In genomic region chr11:115187693-115188092, GRCm38 (mm10) we compare ENCODE assay signal across 8 mouse cellular contexts. TPM values are rescaled to one million over a fixed set of nuclear protein-coding genes. Genes with fewer than 3 reads are reported as not detected.
A peak's percentile ranks its signal among the peaks of the same experiment; 100 is the strongest.
DNase-seq lines count a peak whose midpoint lies in the region; ATAC-seq and TF ChIP-seq lines count a peak whose summit lies in the region.

Nat9 (minus strand) TSS chr11:115187859.

- intact Hi-C loops in gastrocnemius, adult 2 months (cut with DNase I), result no loop called here

- DNase-seq in layer of hippocampus, adult 2 months (ENCODE audit: low spot score in 2 of 2), result no peak
- DNase-seq in layer of hippocampus, adult 9-10 months (ENCODE audit: low spot score), result no peak
- DNase-seq in adrenal gland, adult 2 months, result no peak
- no peak for DNase-seq in gastrocnemius, adult 2 months
- peak; percentile 82 for DNase-seq in induced T-regulatory cell, adult 2 months (ENCODE audit: low read depth)
- no peak for DNase-seq in adipocyte (ENCODE audit: low spot score)

- H3K4me3 ChIP-seq in layer of hippocampus, adult 2 months, result peak within 1 kb of the TSS; percentile 93
- H3K4me3 ChIP-seq in gastrocnemius, adult 2 months, result peak within 1 kb of the TSS; percentile 88
- peak within 1 kb of the TSS; percentile 95 for H3K4me3 ChIP-seq in megakaryocyte, embryonic 14.5 days (replicated peaks)

- peak within 1 kb of the TSS; percentile 93 for H3K27ac ChIP-seq in layer of hippocampus, adult 2 months
- peak within 1 kb of the TSS; percentile 90 for H3K27ac ChIP-seq in gastrocnemius, adult 2 months

- peaks cover 57% of the 10 kb centered on the region for H3K36me3 ChIP-seq in megakaryocyte, embryonic 14.5 days (replicated peaks; ENCODE audit: low read length)

- H3K4me1 ChIP-seq in megakaryocyte, embryonic 14.5 days, result peaks cover 65% of the 10 kb centered on the region

- H3K9me3 ChIP-seq in megakaryocyte, embryonic 14.5 days, result no peaks in the 10 kb centered on the region

- TF ChIP-seq CTCF in layer of hippocampus, adult 2 months (conservative IDR thresholded peaks at IDR 0.05), result no peak
- TF ChIP-seq CTCF in gastrocnemius, adult 2 months (IDR thresholded peaks at IDR 0.05), result no peak

- no peak for ATAC-seq in cerebellum, adult (ENCODE audit: insufficient number of reproducible peaks, low FRiP score, low TSS enrichment)

- H3K27me3 ChIP-seq in megakaryocyte, embryonic 14.5 days (replicated peaks), result no peaks in the 10 kb centered on the region

RNA-seq across cellular contexts. Expression of gene Nat9, which starts in this region (rescaled TPM):
- 10 to 100 TPM; 20.5 to 20.6 TPM for total RNA-seq in layer of hippocampus, adult 2 months (2021)
- 10 to 100 TPM; 20.0 to 29.2 TPM for total RNA-seq in adrenal gland, adult 2 months (2021)
- polyA plus RNA-seq in adrenal gland, adult 2 months (2012; rRNA removed), result 12.0 and 16.2 TPM in 2 replicates
- total RNA-seq in gastrocnemius, adult 2 months (2021), result 10 to 100 TPM; 12.7 to 16.3 TPM
- 23.4 and 27.1 TPM in 2 replicates for polyA plus RNA-seq in megakaryocyte, embryonic 14.5 days (2012; ENCODE audit: insufficient read depth, low replicate concordance)
